Mouse (Mus musculus) bone marrow macrophage, adult 2 months (primary cell): ENCODE results near the gene Senp3.

Experiments
- CTCF ChIP-seq: IDR thresholded peaks from 2 replicates; pipeline ENCODE4 v1.5.1; 2012; ENCODE audit warnings: low read depth, mild to moderate bottlenecking, low read length, moderate library complexity
- POLR2A ChIP-seq: IDR thresholded peaks from 2 replicates; pipeline ENCODE4 v1.6.1; 2012; ENCODE audit warnings: mild to moderate bottlenecking, low read depth, low read length, borderline replicate concordance

GRCm38 (mm10) chr11:69662967-69663671 is 18.8 kb downstream of the Senp3 start:
- TF ChIP-seq CTCF (no peak), POLR2A (no peak)
